Mouse (Mus musculus): ENCODE data around the gene Paxbp1.

DNA sequence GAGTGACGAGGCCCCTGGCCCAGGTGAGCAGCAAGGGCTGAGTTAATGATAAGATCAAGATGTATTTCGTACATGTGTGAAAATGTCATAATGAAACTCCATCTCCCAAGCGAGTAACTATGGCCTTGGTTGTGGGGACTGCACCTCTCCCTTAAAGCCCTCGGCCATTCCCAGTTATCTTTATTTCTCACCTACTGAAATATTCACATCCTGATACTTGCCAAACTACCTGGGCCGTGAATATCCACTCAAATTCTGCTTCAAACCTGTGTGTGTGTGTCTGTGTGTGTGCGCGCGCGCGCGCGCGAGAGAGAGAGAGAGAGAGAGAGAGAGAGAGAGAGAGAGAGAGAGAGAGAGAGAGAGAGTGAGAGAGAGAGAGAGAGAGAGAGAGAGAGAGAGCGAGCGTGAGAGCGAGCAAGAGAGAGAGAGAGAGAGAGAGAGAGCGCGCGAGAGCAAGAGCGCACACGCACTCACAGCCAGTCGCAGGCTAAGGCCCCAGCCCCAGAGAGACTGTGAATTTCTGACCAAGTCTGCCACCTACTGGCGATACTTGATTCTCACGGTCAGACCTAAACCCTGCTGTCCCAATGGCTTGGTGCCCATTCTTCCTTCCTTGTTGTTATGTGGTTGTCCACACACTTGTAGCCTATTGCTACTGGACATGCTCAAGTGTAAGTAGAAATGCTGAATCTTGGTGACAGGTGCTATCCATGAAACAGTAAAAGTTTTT lies 29.0 kb upstream of the Paxbp1 start:
- no peak for TF ChIP-seq TCF12 (IDR thresholded peaks at IDR 0.05; ENCODE audit: insufficient read depth, poor library complexity, severe bottlenecking)
- TF ChIP-seq POLR2A (IDR thresholded peaks at IDR 0.05; ENCODE audit: insufficient read length, low read depth), result no peak
- no peak for TF ChIP-seq MYOD1 (IDR thresholded peaks at IDR 0.05; ENCODE audit: control insufficient read depth in 1 of 3, insufficient read length in 2 of 3, low read depth in 2 of 3)
- TF ChIP-seq CEBPB (IDR thresholded peaks at IDR 0.05; ENCODE audit: insufficient read depth, poor library complexity, severe bottlenecking), result no peak
- no peak for TF ChIP-seq REST (IDR thresholded peaks at IDR 0.05; ENCODE audit: insufficient read depth, insufficient read length)
- TF ChIP-seq POLR2AphosphoS2 (IDR thresholded peaks at IDR 0.05; ENCODE audit: insufficient read length, low read depth), result no peak
- TF ChIP-seq MAX (IDR thresholded peaks at IDR 0.05; ENCODE audit: low read depth), result no peak
- TF ChIP-seq E2F4 (IDR thresholded peaks at IDR 0.05; ENCODE audit: insufficient read depth), result no peak
- TF ChIP-seq TCF3 (IDR thresholded peaks at IDR 0.05; ENCODE audit: insufficient read length, low read depth), result no peak
- no peak for TF ChIP-seq MYOG (IDR thresholded peaks at IDR 0.05; ENCODE audit: control insufficient read depth in 1 of 3, insufficient read depth in 1 of 3, insufficient read length in 2 of 3, low read depth in 2 of 3)
